Mouse (Mus musculus) spleen, adult 2 months (tissue): Measurements from ENCODE around the gene Znhit3. TPM values are rescaled to one million over a fixed set of nuclear protein-coding genes. Genes with fewer than 3 reads are reported as not detected.
"Not testable (repeated sequence)": the region's sequence is repeated elsewhere in the genome, so short reads cannot be mapped to it uniquely, and the experiment has no call there.

ENCODE experiments used
- DNase-seq, 2 experiments: peaks; one replicate each; pipeline versions ENCODE4 v3.0.0 to v3.0.0-alpha.2; 2012 to 2021; ENCODE audit warnings: low spot score in 2 of 2, low read depth in 1 of 2
- H3K27ac ChIP-seq: fragments of 200-500 bp; 2 replicates; pipeline ENCODE4 v1.5.1; 2012; ENCODE audit warnings: low read length, inconsistent platforms; ENCODE audit not compliant: insufficient read depth
- H3K27me3 ChIP-seq: fragments of 200-500 bp; 2 replicates; pipeline ENCODE4 v1.6.1; 2012; ENCODE audit warnings: mild to moderate bottlenecking, moderate library complexity, low read length, inconsistent platforms; ENCODE audit not compliant: control insufficient read depth, insufficient read depth
- H3K36me3 ChIP-seq: fragments of 200-500 bp; 2 replicates; pipeline ENCODE4 v1.6.1; 2012; ENCODE audit warnings: mild to moderate bottlenecking, low read length, inconsistent platforms; ENCODE audit not compliant: control insufficient read depth, insufficient read depth
- H3K4me1 ChIP-seq: fragments of 200-500 bp; 2 replicates; pipeline ENCODE4 v1.6.1; 2011; ENCODE audit warnings: inconsistent platforms; ENCODE audit not compliant: control insufficient read depth, insufficient read depth, insufficient read length
- H3K4me3 ChIP-seq: fragments of 200-500 bp; 2 replicates; pipeline ENCODE4 v1.5.1; 2011; ENCODE audit warnings: mild to moderate bottlenecking, inconsistent platforms; ENCODE audit not compliant: insufficient read depth, insufficient read length; ENCODE audit errors: extremely low read depth
- CTCF ChIP-seq: fragments of 200-500 bp; IDR thresholded peaks from 2 replicates; pipeline ENCODE4 v1.5.1; 2011; ENCODE audit warnings: mild to moderate bottlenecking, inconsistent platforms; ENCODE audit not compliant: insufficient read depth, insufficient read length, insufficient replicate concordance; ENCODE audit errors: extremely low read depth
- POLR2A ChIP-seq: fragments of 200-500 bp; IDR thresholded peaks from 2 replicates; pipeline ENCODE4 v1.6.1; 2011; ENCODE audit warnings: low read depth, low read length, inconsistent platforms
- WGBS: fragments of 180-500 bp; shearing (Covaris S2); methylation state at CpG from one replicate; pipeline ENCODE4 v1.1.7; 2018; 5-methylcytosine and 5-hydroxymethylcytosine counted together
- polyA plus RNA-seq: library from polyadenylated mRNA; depleted of rRNA; stranded (reverse); fragments of >200 nt; gene quantifications from 2 replicates; pipeline ENCODE4 v1.2.3, GENCODE M21; 2012

Znhit3 gene
- polyA plus RNA-seq, 1 experiment, result 5.4 TPM

- peaks cover 5% of the 10 kb centered on the region; the same call in 1 of the 2 replicates for H3K4me1 ChIP-seq
- TF ChIP-seq CTCF (no peak), POLR2A (no peak)
- 9% methylated on average over 7 of the region's 7 CpGs for WGBS
- peaks cover 2% of the 10 kb centered on the region for H3K36me3 ChIP-seq
- H3K4me3 ChIP-seq, result peak overlapping the region; percentile 83
- H3K27ac ChIP-seq, result peak overlapping the region; percentile 74
- DNase-seq, result peak in 1 of 2 experiments; percentile 8
- H3K27me3 ChIP-seq, result no peaks in the 10 kb centered on the region
These were observed 37.0 kb downstream of the Znhit3 start for GRCm38 (mm10) chr11:84879007-84879771.

GRCm38 (mm10) chr11:84876020-84876419 lies 40.1 kb downstream of the Znhit3 start:
- WGBS, result 44% methylated on average over 1 of the region's 1 CpGs
- DNase-seq, H3K27ac ChIP-seq, H3K36me3 ChIP-seq, H3K4me1 ChIP-seq, H3K4me3 ChIP-seq, H3K27me3 ChIP-seq: not testable (repeated sequence)

GRCm38 (mm10) chr11:84873042-84873833 lies 42.9 kb downstream of the Znhit3 start:
- H3K27me3 ChIP-seq, result no peaks in the 10 kb centered on the region
- no peak for DNase-seq

GRCm38 (mm10) chr11:84871548-84872069 lies 44.6 kb downstream of the Znhit3 start:
- peak overlapping the region; percentile 98 for H3K27ac ChIP-seq
- DNase-seq, result no peak
- H3K4me1 ChIP-seq, result peaks cover 3% of the 10 kb centered on the region; the same call in 1 of the 2 replicates
- H3K4me3 ChIP-seq, result peak overlapping the region; percentile 83
- H3K36me3 ChIP-seq, result peaks cover 1% of the 10 kb centered on the region; the same call in 1 of the 2 replicates
- H3K27me3 ChIP-seq, result no peaks in the 10 kb centered on the region
- TF ChIP-seq CTCF, result no peak
- no peak for TF ChIP-seq POLR2A
- 59% methylated on average over 4 of the region's 4 CpGs for WGBS

More at GRCm38 (mm10) chr11:84873042-84873833, 42.9 kb downstream of the Znhit3 start:
- Histone ChIP-seq H3K27ac (no peak overlapping the region), H3K4me3 (no peak overlapping the region), H3K4me1 (0 out of 2 replicates have a peak, but pooled peaks cover 1% of the 10 kb centered on the region), H3K36me3 (peaks cover 2% of the 10 kb centered on the region)
- TF ChIP-seq CTCF, result no peak
- TF ChIP-seq POLR2A, result no peak
- 74% methylated on average over 1 of the region's 1 CpGs for WGBS

GRCm38 (mm10) chr11:84871046-84871445 lies 45.1 kb downstream of the Znhit3 start:
- WGBS, result 1% methylated on average over 10 of the region's 10 CpGs
- peak overlapping the region; percentile 98 for H3K27ac ChIP-seq

GRCm38 (mm10) chr11:84870337-84871043 lies 45.7 kb downstream of the Znhit3 start, which contains the start of gene Ggnbp2:
TSS of gene Ggnbp2 (minus strand) at chr11:84870817.
- TF ChIP-seq POLR2A (peak; percentile 57), CTCF (no peak)
- under 1% methylated on average over 41 of the region's 62 CpGs for WGBS
- peak; percentile 91 to 94 for DNase-seq
- Histone ChIP-seq H3K4me1 (peaks cover 7% of the 10 kb centered on the region; the same call in 1 of the 2 replicates), H3K4me3 (peak within 1 kb of the TSS; percentile 83), H3K27me3 (no peaks in the 10 kb centered on the region), H3K27ac (peak within 1 kb of the TSS; percentile 99), H3K36me3 (peaks cover 1% of the 10 kb centered on the region; the same call in 1 of the 2 replicates)

More at GRCm38 (mm10) chr11:84871046-84871445, 45.1 kb downstream of the Znhit3 start:
- H3K36me3 ChIP-seq, result peaks cover 1% of the 10 kb centered on the region; the same call in 1 of the 2 replicates
- TF ChIP-seq POLR2A, result no peak
- DNase-seq, result peak; percentile 23 to 29
- H3K27me3 ChIP-seq, result no peaks in the 10 kb centered on the region
- H3K4me1 ChIP-seq, result peaks cover 7% of the 10 kb centered on the region; the same call in 1 of the 2 replicates
- peak overlapping the region; percentile 83 for H3K4me3 ChIP-seq
